Mouse (Mus musculus) fibroblast of lung, adult 2 months (primary cell): ENCODE data around the gene Wrnip1.

Source experiments
- DNase-seq: peaks from one replicate; pipeline ENCODE4 v3.0.0-alpha.2; 2011; ENCODE audit warnings: low read depth

Gene Wrnip1

GRCm38 (mm10) chr13:32807624-32808023 lies 5.8 kb downstream of the Wrnip1 start:
- DNase-seq = no peak

- DNase-seq = no peak
These were observed 17.4 kb downstream of the Wrnip1 start for GRCm38 (mm10) chr13:32819241-32819640.

GRCm38 (mm10) chr13:32819926-32820325 lies 18.1 kb downstream of the Wrnip1 start:
- no peak for DNase-seq

- DNase-seq = no peak
These were observed 19.8 kb downstream of the Wrnip1 start for GRCm38 (mm10) chr13:32821671-32822070.

- no peak for DNase-seq
These were observed 21.3 kb downstream of the Wrnip1 start for GRCm38 (mm10) chr13:32823126-32823525.

GRCm38 (mm10) chr13:32824377-32825330 lies 22.8 kb downstream of the Wrnip1 start:
- DNase-seq = no peak

GRCm38 (mm10) chr13:32825546-32825945 lies 23.7 kb downstream of the Wrnip1 start:
- DNase-seq = no peak

- DNase-seq = no peak
These were observed 25.4 kb downstream of the Wrnip1 start for GRCm38 (mm10) chr13:32827111-32827822.

GRCm38 (mm10) chr13:32827951-32828350 lies 26.1 kb downstream of the Wrnip1 start:
- DNase-seq = no peak

- DNase-seq = no peak
These were observed 27.0 kb downstream of the Wrnip1 start for GRCm38 (mm10) chr13:32828886-32829285.

GRCm38 (mm10) chr13:32831505-32832273 lies 29.9 kb downstream of the Wrnip1 start:
- no peak for DNase-seq

GRCm38 (mm10) chr13:32832776-32833175 lies 30.9 kb downstream of the Wrnip1 start:
- no peak for DNase-seq

GRCm38 (mm10) chr13:32833237-32833636 lies 31.4 kb downstream of the Wrnip1 start:
- no peak for DNase-seq

GRCm38 (mm10) chr13:32834513-32834912 lies 32.7 kb downstream of the Wrnip1 start:
- DNase-seq = no peak

GRCm38 (mm10) chr13:32839314-32839713 lies 37.5 kb downstream of the Wrnip1 start:
- DNase-seq = no peak

- DNase-seq = no peak
These were observed 39.5 kb downstream of the Wrnip1 start for GRCm38 (mm10) chr13:32841349-32841748.

GRCm38 (mm10) chr13:32846221-32846620 lies 44.4 kb downstream of the Wrnip1 start:
- DNase-seq = peak; percentile 76

GRCm38 (mm10) chr13:32849092-32849491 lies 47.3 kb downstream of the Wrnip1 start:
- no peak for DNase-seq

GRCm38 (mm10) chr13:32849531-32850123 lies 47.8 kb downstream of the Wrnip1 start:
- DNase-seq = no peak

GRCm38 (mm10) chr13:32850156-32850555 lies 48.3 kb downstream of the Wrnip1 start:
- DNase-seq = no peak

- DNase-seq = peak; percentile 48
These were observed 49.0 kb downstream of the Wrnip1 start, which contains the start of gene Serpinb1a for GRCm38 (mm10) chr13:32850668-32851404. Serpinb1a (minus strand) TSS chr13:32851185.
